ENCODE assay signal across 8 mouse cellular contexts in the genomic region with DNA sequence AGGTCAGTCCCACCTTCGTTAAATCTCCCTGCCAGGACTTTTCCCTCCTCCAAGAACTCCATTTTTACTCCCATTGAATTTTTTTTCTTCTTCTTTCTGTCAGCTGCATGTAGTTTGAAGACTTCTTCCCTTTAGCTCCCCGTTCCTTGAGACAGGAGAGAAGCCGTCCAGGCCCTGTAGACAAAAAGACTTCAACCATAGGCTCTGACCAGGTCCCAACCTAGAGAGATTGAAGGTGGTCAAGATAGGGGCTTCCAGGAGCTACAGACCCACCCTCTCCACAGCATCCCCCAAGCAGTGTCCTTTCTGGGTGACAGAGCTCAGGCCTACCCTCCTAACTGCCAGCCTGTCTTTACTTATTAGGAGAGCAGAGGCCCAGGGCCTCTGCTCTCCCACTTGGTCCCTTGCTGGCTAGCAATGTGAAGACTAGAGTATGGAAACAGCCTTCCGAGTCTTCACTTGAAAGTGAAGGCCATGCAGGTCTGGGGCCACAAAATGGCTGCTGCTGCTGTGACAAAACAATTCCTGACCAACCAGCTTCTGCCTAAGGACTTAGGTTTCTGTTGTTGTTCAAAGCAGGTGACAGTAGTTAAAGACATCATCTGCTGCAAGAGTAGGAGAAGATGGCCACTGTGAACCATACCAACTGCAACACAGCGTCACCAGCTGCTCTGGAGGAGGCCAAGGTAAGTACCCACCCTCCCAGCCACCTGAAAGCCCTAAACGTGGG. TPM values are rescaled to one million over a fixed set of nuclear protein-coding genes. Genes with fewer than 3 reads are reported as not detected.
DNase-seq lines count a peak whose midpoint lies in the region; ATAC-seq and TF ChIP-seq lines count a peak whose summit lies in the region.

No protein-coding gene starts in this region.

- DNase-seq in lung, adult 2 months: no peak
- DNase-seq in lung, postnatal 10 days: no peak
- DNase-seq in brain, adult 2 months (ENCODE audit: low read depth, low spot score): peak; percentile 58
- no peak for DNase-seq in midbrain, embryonic 11.5 days (ENCODE audit: low spot score, missing footprints)
- no peak for DNase-seq in spleen, postnatal 14 days (ENCODE audit: low spot score in 2 of 2)
- no peak for DNase-seq in left cerebral cortex, adult 18-20 months (ENCODE audit: low spot score in 2 of 2)

- H3K27ac ChIP-seq in heart, embryonic 16.5 days (ENCODE audit: low read length): peak overlapping the region; percentile 84
- peak overlapping the region; percentile 44; the same call in 1 of the 2 replicates for H3K27ac ChIP-seq in midbrain, embryonic 11.5 days (ENCODE audit: low read depth, low read length)

- no peaks in the 10 kb centered on the region for H3K27me3 ChIP-seq in heart, embryonic 16.5 days (ENCODE audit: control insufficient read depth, insufficient read depth, low read length)
- no peaks in the 10 kb centered on the region for H3K27me3 ChIP-seq in midbrain, embryonic 11.5 days (ENCODE audit: control insufficient read depth, insufficient read depth, low read length)

- H3K4me1 ChIP-seq in lung, adult 2 months (ENCODE audit: control insufficient read depth, insufficient read depth, low read length): peaks cover 11% of the 10 kb centered on the region; the same call in 1 of the 2 replicates
- H3K4me1 ChIP-seq in heart, embryonic 16.5 days (ENCODE audit: control insufficient read depth, insufficient read depth, low read length): peaks cover 27% of the 10 kb centered on the region
- H3K4me1 ChIP-seq in midbrain, embryonic 11.5 days (ENCODE audit: control insufficient read depth, insufficient read depth, low read length): peaks cover 20% of the 10 kb centered on the region

- TF ChIP-seq POLR2A in lung, adult 2 months (IDR thresholded peaks at IDR 0.05; ENCODE audit: borderline replicate concordance, extremely low read depth, low read depth, low read length): no peak

- H3K9ac ChIP-seq in heart, embryonic 16.5 days (ENCODE audit: low read length): peak overlapping the region; percentile 72
- H3K9ac ChIP-seq in midbrain, embryonic 11.5 days (ENCODE audit: low read length): peak overlapping the region; percentile 50

- WGBS in lung, adult 2 months: 46% methylated on average over 6 of the region's 6 CpGs
- WGBS in heart, embryonic 16.5 days: 59% methylated on average over 6 of the region's 6 CpGs
- WGBS in midbrain, embryonic 11.5 days: 55% methylated on average over 6 of the region's 6 CpGs

- H3K4me2 ChIP-seq in heart, embryonic 16.5 days (ENCODE audit: low read depth, low read length): peak overlapping the region; percentile 66
- H3K4me2 ChIP-seq in midbrain, embryonic 11.5 days: peak overlapping the region; percentile 47

- H3K9me3 ChIP-seq in heart, embryonic 16.5 days (replicated peaks; ENCODE audit: control insufficient read depth, low read length): no peaks in the 10 kb centered on the region
- H3K9me3 ChIP-seq in midbrain, embryonic 11.5 days (ENCODE audit: control insufficient read depth, low read length): no peaks in the 10 kb centered on the region

- TF ChIP-seq CTCF in lung, adult 2 months (IDR thresholded peaks at IDR 0.05; ENCODE audit: insufficient read depth, low read length): no peak

- peak overlapping the region; percentile 44 for H3K4me3 ChIP-seq in lung, adult 2 months (replicated peaks; ENCODE audit: extremely low read depth, low read depth, low read length)
- peak overlapping the region; percentile 41 for H3K4me3 ChIP-seq in heart, embryonic 16.5 days (ENCODE audit: low read length)
- peak overlapping the region; percentile 28 for H3K4me3 ChIP-seq in midbrain, embryonic 11.5 days (ENCODE audit: low read depth, low read length)

- ATAC-seq in heart, embryonic 16.5 days (replicated peaks; ENCODE audit: extremely low read depth, insufficient read depth, low FRiP score): no peak
- ATAC-seq in midbrain, embryonic 11.5 days (ENCODE audit: low FRiP score): 0 out of 2 replicates have a peak, but pooled peaks have one; percentile 31
- ATAC-seq in granulocyte monocyte progenitor cell, adult 5-6 weeks (replicated peaks; ENCODE audit: poor library complexity, severe bottlenecking): no peak

- H3K36me3 ChIP-seq in heart, embryonic 16.5 days (ENCODE audit: control insufficient read depth, insufficient read depth): no peaks in the 10 kb centered on the region
- H3K36me3 ChIP-seq in midbrain, embryonic 11.5 days (ENCODE audit: control insufficient read depth, insufficient read depth, low read length): no peaks in the 10 kb centered on the region

RNA-seq across cellular contexts. Expression of a gene that starts 1.4 kb away (rescaled TPM):
- polyA plus RNA-seq in lung, adult 2 months (2012; rRNA removed): 2.9 and 4.7 TPM in 2 replicates
- polyA plus RNA-seq in heart, embryonic 16.5 days (2015; fragmentation: Nextera tagmentation; extraction: Ambion mirVana): 6.1 and 7.4 TPM in 2 replicates
- polyA plus RNA-seq in midbrain, embryonic 11.5 days (2014; fragmentation: Nextera tagmentation; extraction: Ambion mirVana): 5.0 and 6.3 TPM in 2 replicates
- total RNA-seq in granulocyte monocyte progenitor cell, adult 5-6 weeks (2014; fragmentation: Nextera tagmentation): 2.6 and 6.4 TPM in 2 replicates
- total RNA-seq in granulocyte monocyte progenitor cell, adult 5-6 weeks (2017): 1.3 and 3.4 TPM in 2 replicates
- 10 to 100 TPM; 16.1 to 16.2 TPM for total RNA-seq in left cerebral cortex, adult 18-20 months (2021)

RNA-seq across cellular contexts. Expression of a gene that starts 17.6 kb away (rescaled TPM):
- 15.2 and 16.0 TPM in 2 replicates for polyA plus RNA-seq in lung, adult 2 months (2012; rRNA removed)
- polyA plus RNA-seq in heart, embryonic 16.5 days (2015; fragmentation: Nextera tagmentation; extraction: Ambion mirVana): 2.9 TPM in 2 replicates
- polyA plus RNA-seq in midbrain, embryonic 11.5 days (2014; fragmentation: Nextera tagmentation; extraction: Ambion mirVana): 4.6 and 5.2 TPM in 2 replicates
- 9.7 and 13.5 TPM in 2 replicates for total RNA-seq in granulocyte monocyte progenitor cell, adult 5-6 weeks (2014; fragmentation: Nextera tagmentation)
- 28.7 and 31.0 TPM in 2 replicates for total RNA-seq in granulocyte monocyte progenitor cell, adult 5-6 weeks (2017)
- 10 to 100 TPM; 42.6 to 52.8 TPM for total RNA-seq in left cerebral cortex, adult 18-20 months (2021)

RNA-seq across cellular contexts. Expression of a gene that starts 32.1 kb away (rescaled TPM):
- 41.1 and 46.5 TPM in 2 replicates for polyA plus RNA-seq in lung, adult 2 months (2012; rRNA removed)
- 21.5 and 21.8 TPM in 2 replicates for polyA plus RNA-seq in heart, embryonic 16.5 days (2015; fragmentation: Nextera tagmentation; extraction: Ambion mirVana)
- polyA plus RNA-seq in midbrain, embryonic 11.5 days (2014; fragmentation: Nextera tagmentation; extraction: Ambion mirVana): 8.2 and 10.5 TPM in 2 replicates
- 4.8 and 9.6 TPM in 2 replicates for total RNA-seq in granulocyte monocyte progenitor cell, adult 5-6 weeks (2014; fragmentation: Nextera tagmentation)
- total RNA-seq in granulocyte monocyte progenitor cell, adult 5-6 weeks (2017): 5.8 and 10.7 TPM in 2 replicates
- 10 to 100 TPM; 85.2 to 90.4 TPM for total RNA-seq in left cerebral cortex, adult 18-20 months (2021)

RNA-seq across cellular contexts. Expression of a gene that starts 32.2 kb away (rescaled TPM):
- polyA plus RNA-seq in lung, adult 2 months (2012; rRNA removed): 11.0 and 17.2 TPM in 2 replicates
- 13.6 and 17.0 TPM in 2 replicates for polyA plus RNA-seq in heart, embryonic 16.5 days (2015; fragmentation: Nextera tagmentation; extraction: Ambion mirVana)
- polyA plus RNA-seq in midbrain, embryonic 11.5 days (2014; fragmentation: Nextera tagmentation; extraction: Ambion mirVana): 0.63 and 0.86 TPM in 2 replicates
- total RNA-seq in granulocyte monocyte progenitor cell, adult 5-6 weeks (2014; fragmentation: Nextera tagmentation): 0.41 TPM in 1 of 2 replicates, not detected in the other
- total RNA-seq in granulocyte monocyte progenitor cell, adult 5-6 weeks (2017): 3.2 TPM in 1 of 2 replicates, not detected in the other
- 10 to 100 TPM; 20.4 to 21.7 TPM for total RNA-seq in left cerebral cortex, adult 18-20 months (2021)

RNA-seq across cellular contexts. Expression of a gene that starts 37.3 kb away (rescaled TPM):
- polyA plus RNA-seq in lung, adult 2 months (2012; rRNA removed): 26.4 and 31.7 TPM in 2 replicates
- 4.0 and 7.6 TPM in 2 replicates for polyA plus RNA-seq in heart, embryonic 16.5 days (2015; fragmentation: Nextera tagmentation; extraction: Ambion mirVana)
- 0.65 and 0.87 TPM in 2 replicates for polyA plus RNA-seq in midbrain, embryonic 11.5 days (2014; fragmentation: Nextera tagmentation; extraction: Ambion mirVana)
- total RNA-seq in granulocyte monocyte progenitor cell, adult 5-6 weeks (2014; fragmentation: Nextera tagmentation): 58.4 and 94.0 TPM in 2 replicates
- total RNA-seq in granulocyte monocyte progenitor cell, adult 5-6 weeks (2017): 21.3 and 31.0 TPM in 2 replicates
- 100 to 1,000 TPM; 169 to 206 TPM for total RNA-seq in left cerebral cortex, adult 18-20 months (2021)
